Mouse (Mus musculus) layer of hippocampus, adult 18-20 months (tissue): ENCODE results near the gene Slc7a10. TPM values are rescaled to one million over a fixed set of nuclear protein-coding genes. Genes with fewer than 3 reads are reported as not detected.
"Not testable (repeated sequence)": the region's sequence is repeated elsewhere in the genome, so short reads cannot be mapped to it uniquely, and the experiment has no call there.

ENCODE experiments used
- DNase-seq, 2 experiments: peaks; one replicate each; pipeline ENCODE4 v3.0.0; 2022; ENCODE audit warnings: low spot score in 2 of 2
- total RNA-seq, 2 experiments: library from RNA; stranded (reverse); gene quantifications; 2 replicates each; pipeline ENCODE4 v1.2.3; 2021

The Slc7a10 gene
- total RNA-seq, 2 experiments from 2014 or later, result 39.2 to 44.8 TPM

DNA sequence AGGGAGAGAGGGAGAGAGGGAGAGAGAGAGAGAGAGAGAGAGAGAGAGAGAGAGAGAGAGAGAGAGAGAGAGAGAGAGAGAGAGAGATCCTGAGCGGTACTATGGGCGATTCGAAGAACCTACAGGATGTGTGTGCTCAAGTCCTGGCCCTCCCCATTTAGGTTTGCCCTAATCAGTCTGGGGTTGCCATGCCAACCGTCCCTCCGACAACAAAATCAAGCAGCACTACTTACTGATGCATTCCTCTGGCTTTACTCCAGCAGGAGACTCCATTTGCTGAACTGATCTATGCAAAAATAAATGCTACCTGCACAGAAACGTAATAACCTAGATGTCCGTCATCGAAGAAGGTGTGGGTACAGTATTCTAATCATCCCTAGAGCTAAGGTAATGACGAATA is 49.1 kb downstream of the Slc7a10 start:
- DNase-seq, result peak; percentile 68 to 85

DNA sequence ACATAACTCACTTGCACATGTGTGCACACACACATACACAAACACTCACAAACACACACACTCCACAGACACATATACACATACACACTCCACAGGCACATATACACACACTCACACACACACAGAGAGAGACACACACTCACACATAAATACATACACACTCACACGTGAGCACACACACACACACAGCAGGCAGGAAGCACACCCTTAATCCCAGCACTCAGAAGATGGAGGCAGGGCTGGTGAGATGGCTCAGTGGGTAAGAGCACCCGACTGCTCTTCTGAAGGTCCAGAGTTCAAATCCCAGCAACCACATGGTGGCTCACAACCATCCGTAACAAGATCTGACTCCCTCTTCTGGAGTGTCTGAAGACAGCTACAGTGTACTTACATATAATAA is 51.8 kb downstream of the Slc7a10 start:
- not testable (repeated sequence) for DNase-seq

Other genes starting within 250 kb of the Slc7a10 start
- 10 to 100 TPM; 36.2 to 36.5 TPM for gene Cebpg, start 129.8 kb upstream of the Slc7a10 start, total RNA-seq
- gene Cebpa, start 67.1 kb upstream of the Slc7a10 start, total RNA-seq, result 10 to 100 TPM; 21.4 to 22.4 TPM
- gene Lrp3, start 29.1 kb downstream of the Slc7a10 start, total RNA-seq, result 10 to 100 TPM; 75.2 to 77.5 TPM
- 10 to 100 TPM; 26.5 to 30.1 TPM for gene Gpatch1, start 132.1 kb downstream of the Slc7a10 start, total RNA-seq
- gene Rhpn2, start 147.8 kb downstream of the Slc7a10 start, total RNA-seq, result 1 to 10 TPM; 7.3 to 9.1 TPM
- gene Faap24, start 210.5 kb downstream of the Slc7a10 start, total RNA-seq, result 1 to 10 TPM; 6.2 to 6.3 TPM
- 10 to 100 TPM; 11.2 to 16.9 TPM for gene Cep89, start 210.7 kb downstream of the Slc7a10 start, total RNA-seq